Mouse (Mus musculus) adrenal gland, adult 18-20 months (tissue): Measurements from ENCODE around the gene Grik2. TPM values are rescaled to one million over a fixed set of nuclear protein-coding genes. Genes with fewer than 3 reads are reported as not detected.

ENCODE experiments used
- DNase-seq, 2 experiments: peaks; one replicate each; pipeline ENCODE4 v3.0.0; 2021 to 2022; ENCODE audit warnings: low spot score in 2 of 2
- long read RNA-seq, 2 experiments: library from polyadenylated mRNA; stranded (forward); transcript quantifications; one replicate each; pipeline ENCODE4 v2.0.0; 2021
- total RNA-seq, 2 experiments: library from RNA; stranded (reverse); gene quantifications; 1 replicate in 1 of 2; 2 replicates in 1 of 2; pipeline ENCODE4 v1.2.3; 2021

The Grik2 gene
- total RNA-seq = 1 to 10 TPM; 3.3 TPM
- long read RNA-seq, experiment 1 = 0 reads
- long read RNA-seq, experiment 2, partial matches to known transcripts = 1 of 1 reads
- long read RNA-seq, experiment 2, other reads (novel, unspliced or antisense) = 0 of 1 reads

GRCm38 (mm10) chr10:49788381-49788906, at the start of gene Grik2:
Grik2 (minus strand) TSS chr10:49788766.
- DNase-seq = peak in 1 of 2 experiments; percentile 22

GRCm38 (mm10) chr10:49834392-49834791, 45.8 kb upstream of the Grik2 start:
- DNase-seq = no peak

DNA sequence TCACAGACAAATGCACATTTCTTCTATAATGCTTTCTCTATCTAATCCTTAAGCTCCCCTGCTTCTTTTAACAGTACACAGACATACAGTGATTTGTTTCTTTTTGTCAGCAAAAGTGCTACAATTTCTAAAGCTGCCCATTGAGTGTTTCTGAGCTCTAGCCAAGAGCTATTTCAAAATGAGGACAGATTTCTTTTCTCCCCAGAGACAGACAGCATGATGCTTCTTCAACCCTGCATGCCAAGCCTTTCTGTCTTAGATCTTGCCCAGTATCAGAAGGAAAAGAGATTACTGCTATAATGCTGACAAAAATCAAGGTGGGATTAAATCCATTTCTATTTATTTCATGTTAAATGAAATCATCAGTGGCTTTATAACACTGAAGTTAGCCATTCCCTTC, 18.7 kb upstream of the Grik2 start:
- no peak for DNase-seq

DNA sequence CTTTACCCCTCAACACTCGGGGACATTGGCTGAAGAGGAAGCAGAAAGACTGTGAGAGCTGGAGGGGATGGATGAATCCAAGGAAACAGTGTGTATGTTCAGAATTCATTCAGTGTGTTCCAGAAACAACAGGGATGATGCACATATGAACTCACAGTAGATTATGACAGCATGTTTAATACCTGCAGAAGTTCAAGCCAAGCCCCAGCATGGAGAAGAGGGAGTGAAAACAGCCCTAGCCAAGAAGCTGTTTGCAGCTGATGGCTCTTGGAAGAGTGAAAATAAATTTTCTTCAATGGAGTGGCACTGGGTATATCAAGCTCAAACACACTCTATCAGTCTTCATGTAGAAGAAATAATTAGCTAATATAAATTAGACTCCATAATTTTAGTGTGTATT, 12.4 kb upstream of the Grik2 start:
- DNase-seq = no peak

DNA sequence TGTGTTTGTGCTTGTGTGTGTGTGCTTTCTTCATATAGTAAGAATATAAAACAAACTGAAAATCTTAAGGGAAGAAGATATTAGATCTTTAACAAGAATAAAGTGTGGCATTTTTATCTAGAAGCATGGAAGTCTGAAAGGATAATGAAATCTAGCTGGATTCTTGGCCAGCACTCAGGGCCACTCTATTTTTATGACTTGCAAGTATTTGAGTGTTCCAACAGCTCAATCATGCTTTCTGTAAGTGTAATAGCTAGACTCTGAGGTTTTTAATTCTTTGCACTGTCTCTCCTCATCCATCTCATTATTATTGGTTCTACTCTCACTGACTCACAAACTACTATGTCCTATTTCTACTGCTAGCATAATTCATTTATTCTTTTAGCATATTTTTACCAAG, 5.6 kb upstream of the Grik2 start:
- no peak for DNase-seq

GRCm38 (mm10) chr10:49790326-49790725, 1.8 kb upstream of the Grik2 start:
- DNase-seq = no peak

- no peak for DNase-seq
Observed at GRCm38 (mm10) chr10:49789711-49790110, 1.1 kb upstream of the Grik2 start.

- DNase-seq = no peak
Observed at GRCm38 (mm10) chr10:49788914-49789313, 348 bp upstream of the Grik2 start.

GRCm38 (mm10) chr10:49786630-49787029, 1.9 kb downstream of the Grik2 start:
- DNase-seq = no peak

DNA sequence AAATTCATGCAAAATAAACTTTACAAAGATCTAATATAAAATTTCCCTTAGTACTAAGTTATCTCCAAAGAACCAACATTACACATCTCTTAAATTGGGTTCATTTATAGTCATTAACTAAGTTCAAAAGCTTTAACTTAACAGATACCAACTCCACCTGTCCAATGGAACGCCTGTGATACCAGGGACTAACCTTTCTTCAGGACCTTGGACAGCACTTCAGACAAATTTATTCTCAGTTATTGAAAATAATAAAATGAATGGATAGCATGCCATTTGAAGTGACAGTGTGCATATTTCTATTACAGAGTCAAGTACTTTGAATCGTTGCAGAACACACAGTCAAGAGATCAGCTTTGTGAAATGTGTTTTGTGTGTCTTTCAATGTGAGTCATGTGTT, 3.1 kb downstream of the Grik2 start:
- no peak for DNase-seq

DNA sequence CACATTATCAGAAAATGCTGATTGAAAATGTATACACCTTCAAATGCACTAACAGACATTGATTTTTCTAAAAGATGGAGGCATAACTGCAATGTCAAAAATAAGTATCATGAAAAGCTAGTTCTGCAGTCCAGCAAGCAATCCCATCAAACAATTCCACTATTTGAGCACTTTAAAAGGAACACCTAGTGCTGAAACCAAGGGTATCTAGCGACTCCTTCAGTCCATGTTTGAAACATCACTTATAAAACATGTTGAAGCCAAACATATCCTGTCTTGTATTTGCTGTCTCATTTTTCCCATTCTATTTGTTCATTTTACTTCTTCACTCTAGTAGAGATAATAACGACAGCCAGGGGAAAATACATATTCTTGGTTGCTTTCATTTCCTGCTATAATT, 3.7 kb downstream of the Grik2 start:
- no peak for DNase-seq

DNA sequence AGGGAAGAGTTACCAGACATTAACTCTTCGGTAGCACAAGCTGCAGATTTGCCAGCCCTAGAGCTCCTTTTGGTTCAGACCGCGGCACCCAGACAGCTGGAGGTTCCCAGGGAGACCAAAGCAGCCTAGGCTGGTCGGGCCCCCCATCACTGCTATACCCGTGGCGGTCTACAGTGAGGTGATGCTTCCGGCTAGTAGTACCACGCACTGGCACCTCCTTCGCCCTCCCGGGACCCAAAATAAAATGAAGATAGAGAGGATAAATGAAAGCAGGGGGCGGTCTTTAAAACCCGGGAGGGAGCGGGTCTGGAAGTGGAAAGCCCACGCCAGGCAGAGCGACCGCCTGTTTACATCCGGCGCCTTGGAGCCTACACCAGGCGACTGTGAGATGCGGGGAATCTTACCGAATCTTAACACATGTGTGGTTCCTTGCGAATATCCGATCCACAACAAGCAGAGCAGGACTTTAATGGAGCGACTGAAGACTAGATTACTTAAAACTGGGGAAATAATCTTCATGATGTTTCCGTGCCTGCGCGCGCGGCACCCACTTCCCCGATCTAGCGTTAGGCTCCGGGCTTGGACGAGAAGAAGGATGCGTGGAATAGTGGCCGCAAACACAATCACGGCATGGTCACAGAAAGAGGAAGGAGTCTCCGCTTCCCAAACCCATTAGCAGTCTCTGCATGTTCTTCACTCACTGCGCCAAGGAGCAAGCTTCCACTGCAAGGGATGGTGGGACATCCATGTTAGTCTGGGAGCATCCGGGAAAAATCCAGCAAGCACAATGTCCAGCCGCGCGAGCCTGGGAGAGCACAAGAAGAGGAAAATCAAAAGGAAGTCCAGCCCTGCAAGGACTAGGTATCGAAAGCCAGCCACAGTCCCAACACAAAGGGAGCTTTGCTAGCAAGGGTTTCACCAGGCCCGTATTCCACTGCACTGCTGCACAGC, 5.5 kb downstream of the Grik2 start:
- DNase-seq = no peak

- DNase-seq = no peak
Observed at GRCm38 (mm10) chr10:49782061-49782460, 6.5 kb downstream of the Grik2 start.

GRCm38 (mm10) chr10:49780430-49780829, 8.1 kb downstream of the Grik2 start:
- DNase-seq = no peak

- no peak for DNase-seq
Observed at GRCm38 (mm10) chr10:49768897-49769296, 19.7 kb downstream of the Grik2 start.

GRCm38 (mm10) chr10:49767556-49767955, 21.0 kb downstream of the Grik2 start:
- DNase-seq = no peak

DNA sequence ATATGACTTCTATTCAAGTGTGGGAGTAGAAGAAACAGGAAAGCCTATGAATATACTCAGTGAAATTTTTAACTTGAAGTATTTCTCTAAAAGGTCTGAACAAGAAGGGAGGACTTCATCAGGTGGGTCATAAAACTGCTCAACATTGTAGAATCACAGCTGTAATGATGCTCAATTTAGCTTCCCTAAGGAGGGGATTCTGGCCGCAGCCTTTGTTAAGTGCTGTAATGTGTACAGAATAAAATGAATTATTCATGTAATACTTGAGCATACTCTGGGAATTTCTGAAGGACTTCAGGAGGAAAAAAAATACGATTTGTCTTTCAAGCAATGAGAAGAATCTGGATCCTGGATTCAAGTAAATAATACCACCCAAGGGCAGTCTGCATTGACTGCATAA, 26.0 kb downstream of the Grik2 start:
- DNase-seq = no peak

GRCm38 (mm10) chr10:49751769-49752168, 36.8 kb downstream of the Grik2 start:
- no peak for DNase-seq

DNA sequence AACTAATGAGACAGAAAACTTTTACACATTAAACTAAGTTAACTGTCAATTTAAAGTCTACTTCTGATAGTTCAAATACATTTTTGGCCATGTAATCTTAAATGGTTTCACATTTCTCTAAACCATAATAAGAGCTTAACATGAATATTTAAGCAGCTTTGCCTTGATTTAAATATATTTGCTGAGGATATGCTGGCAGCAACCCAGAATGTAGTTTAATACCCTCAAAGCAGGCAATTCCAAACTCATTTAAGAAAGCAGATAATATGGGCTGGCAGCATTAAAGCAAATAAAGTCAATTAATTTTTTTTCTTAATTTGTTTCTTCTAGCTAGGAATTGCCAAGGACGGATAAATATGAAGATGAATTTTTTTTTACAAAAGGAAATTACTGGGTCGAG, 56.7 kb downstream of the Grik2 start:
- no peak for DNase-seq

DNA sequence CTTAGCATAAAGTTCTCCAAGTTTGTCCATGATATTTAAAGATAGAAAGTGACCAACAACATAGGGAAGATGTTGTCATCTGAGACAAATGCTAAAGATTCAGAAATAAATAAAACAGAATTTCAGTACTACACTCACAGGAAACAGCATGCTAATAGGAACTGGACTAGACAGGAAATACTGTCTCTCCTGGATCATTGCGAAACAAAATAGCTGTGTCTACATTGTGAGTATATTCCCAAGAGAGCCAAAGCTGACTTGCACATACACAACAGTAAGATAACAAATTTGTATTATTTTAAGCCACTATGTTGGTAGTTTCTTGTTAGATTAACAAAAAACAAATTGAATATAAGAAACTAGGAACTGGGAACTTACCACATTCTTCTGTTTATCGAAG, 64.9 kb downstream of the Grik2 start:
- DNase-seq = no peak

- no peak for DNase-seq
Observed at GRCm38 (mm10) chr10:49716856-49717255, 71.7 kb downstream of the Grik2 start.

DNA sequence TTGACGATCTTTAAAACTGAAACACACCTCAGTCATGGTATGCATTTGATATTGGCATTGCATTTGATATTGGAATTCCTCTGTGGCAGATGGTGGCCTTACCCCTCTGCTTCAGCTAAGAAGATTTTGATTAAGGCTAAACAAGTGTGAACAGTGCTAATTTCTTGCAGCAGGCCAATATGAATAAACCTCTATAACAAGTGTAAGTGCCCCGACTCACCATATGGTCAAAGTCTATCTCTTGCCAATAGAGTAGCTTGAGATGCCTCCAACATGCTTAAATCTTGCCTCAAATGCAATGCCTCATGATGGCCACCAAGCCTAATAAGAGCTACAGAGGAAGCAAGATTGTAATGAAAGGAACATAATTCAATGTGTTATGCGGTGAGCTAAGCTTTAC, 78.8 kb downstream of the Grik2 start:
- DNase-seq = no peak
